Mouse (Mus musculus) telencephalon, adult 2 months (tissue): Measurements from ENCODE around the gene Dock11.

Experiments
- DNase-seq: peaks from one replicate; pipeline ENCODE4 v3.0.0-alpha.2; 2011; ENCODE audit warnings: low read depth, low spot score

The Dock11 gene

DNA sequence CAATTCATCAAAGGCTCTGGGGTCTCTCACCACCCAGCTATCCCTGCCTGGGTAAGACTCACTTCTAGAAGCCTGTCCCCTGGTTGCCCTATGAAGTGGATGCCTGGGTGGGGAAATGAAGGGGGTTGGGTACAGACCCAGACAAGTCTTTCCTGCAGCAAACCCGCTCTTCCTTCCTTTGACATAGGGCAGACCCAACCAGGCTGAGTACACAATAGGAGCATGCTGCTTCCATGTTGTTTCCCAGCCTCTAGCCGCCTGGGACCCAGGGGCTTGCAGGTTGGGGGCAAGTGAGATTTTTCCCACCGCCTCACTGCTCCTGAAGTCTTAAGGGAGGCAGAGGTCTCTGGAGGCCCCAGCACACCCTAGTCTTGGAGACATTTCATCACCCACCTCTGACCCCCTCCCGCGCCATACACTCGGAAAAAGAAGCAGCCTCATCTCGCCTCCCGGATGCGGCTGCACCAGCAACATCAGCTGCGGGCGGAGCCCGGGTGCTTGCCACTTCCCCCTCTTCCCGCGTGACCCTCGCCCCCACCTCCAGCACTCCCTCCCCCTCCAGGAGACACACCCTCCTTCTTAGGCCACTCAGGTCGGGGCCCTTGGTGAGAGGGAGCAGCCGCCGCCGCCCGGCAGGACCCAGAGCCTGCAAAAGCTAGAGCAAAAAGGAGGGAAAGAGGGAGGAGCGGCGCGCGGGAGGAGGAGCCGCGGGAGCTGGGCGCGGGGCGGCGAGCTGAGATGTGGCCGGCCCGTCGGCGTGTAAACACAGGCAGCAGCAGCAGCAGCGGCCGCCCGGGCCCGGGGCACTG is at the start of gene Dock11:
Dock11 (plus strand) TSS at position 746 of the 809 bp plus-strand sequence.
- DNase-seq, result no peak

DNA sequence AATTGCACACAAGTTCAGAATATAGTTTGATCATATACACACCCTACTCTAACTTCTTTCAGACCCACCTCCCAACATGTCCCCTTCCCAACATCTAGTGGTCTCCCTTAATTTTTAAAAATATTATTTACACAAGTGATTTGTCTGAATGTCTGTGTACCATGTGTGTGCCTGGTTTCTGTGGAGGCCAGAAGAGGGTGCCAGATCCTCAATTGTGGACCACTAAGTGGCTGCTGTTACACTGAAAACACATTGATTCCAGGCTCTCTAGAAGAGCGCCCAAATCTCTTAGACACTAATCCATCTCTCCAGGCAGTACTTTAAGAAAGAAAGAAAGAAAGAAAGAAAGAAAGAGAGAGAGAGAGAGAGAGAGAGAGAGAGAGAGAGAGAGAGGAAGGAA is 8.9 kb upstream of the Dock11 start:
- no peak for DNase-seq

- no peak for DNase-seq
Measured at GRCm38 (mm10) chrX:35888945-35889799, 540 bp downstream of the Dock11 start.

GRCm38 (mm10) chrX:35889800-35890106 is 1.1 kb downstream of the Dock11 start:
- DNase-seq, result no peak

- no peak for DNase-seq
Measured at GRCm38 (mm10) chrX:35891534-35892125, 3.0 kb downstream of the Dock11 start.

DNA sequence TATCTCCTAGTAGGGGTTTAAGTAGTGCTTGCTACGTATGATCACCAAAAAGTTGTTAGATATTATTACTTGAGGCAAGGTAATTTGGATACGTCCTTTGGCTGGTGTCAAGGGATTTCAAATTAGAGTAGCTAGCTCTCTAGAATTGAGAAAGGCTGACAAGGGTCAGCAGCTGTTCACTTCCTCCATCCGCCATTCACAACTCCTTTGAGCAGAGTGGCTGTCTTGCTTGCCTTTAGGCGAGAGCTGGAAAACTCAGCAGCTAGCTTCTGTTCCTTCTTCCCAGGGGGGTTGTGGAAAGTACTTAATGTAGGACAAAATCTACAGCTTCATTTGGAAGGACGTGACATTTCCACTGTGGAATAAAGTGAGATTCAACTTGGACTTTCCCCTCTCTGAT is 3.7 kb downstream of the Dock11 start:
- no peak for DNase-seq

- no peak for DNase-seq
Measured at GRCm38 (mm10) chrX:35897648-35898500, 9.2 kb downstream of the Dock11 start.

GRCm38 (mm10) chrX:35898501-35898766 is 9.8 kb downstream of the Dock11 start:
- no peak for DNase-seq

DNA sequence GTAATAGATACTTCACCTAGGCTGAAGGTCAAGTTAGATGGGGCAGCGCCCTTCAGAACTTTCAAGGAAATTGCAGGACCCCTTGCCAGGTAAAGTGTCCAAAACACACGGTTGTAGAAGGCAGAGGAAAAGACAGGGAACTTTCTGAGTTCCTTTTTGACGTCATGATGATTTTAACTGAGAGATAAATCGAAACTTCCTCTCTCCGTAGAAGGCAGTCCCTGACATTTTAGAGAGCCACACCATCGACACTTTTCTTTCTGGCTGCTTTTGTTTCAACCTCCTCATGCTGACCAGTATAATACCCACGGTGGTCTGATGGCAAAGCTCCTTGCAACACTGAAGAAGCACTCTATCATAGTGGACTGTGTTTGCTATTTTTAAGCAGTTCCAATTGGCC is 15.7 kb downstream of the Dock11 start:
- DNase-seq, result no peak

GRCm38 (mm10) chrX:35906696-35907330 is 18.2 kb downstream of the Dock11 start:
- no peak for DNase-seq

DNA sequence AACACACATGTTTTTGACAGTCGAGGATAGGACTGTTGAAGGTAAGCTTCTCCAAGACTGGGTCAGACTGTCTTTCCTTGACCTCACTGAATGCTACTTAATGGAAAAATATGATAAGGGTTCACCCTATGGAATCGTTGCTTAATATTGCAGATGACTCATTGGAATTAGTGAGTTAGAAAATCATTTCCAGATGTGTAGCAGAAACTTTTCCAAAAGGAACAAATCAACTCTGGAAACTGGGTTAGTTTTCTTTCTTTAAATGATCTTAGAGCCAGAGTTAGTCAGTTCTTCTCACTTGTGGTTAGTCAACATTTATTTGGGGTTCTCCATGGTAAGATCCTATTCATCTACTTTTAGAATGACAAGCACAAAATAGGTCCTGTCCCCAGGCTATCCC is 30.9 kb downstream of the Dock11 start:
- no peak for DNase-seq

DNA sequence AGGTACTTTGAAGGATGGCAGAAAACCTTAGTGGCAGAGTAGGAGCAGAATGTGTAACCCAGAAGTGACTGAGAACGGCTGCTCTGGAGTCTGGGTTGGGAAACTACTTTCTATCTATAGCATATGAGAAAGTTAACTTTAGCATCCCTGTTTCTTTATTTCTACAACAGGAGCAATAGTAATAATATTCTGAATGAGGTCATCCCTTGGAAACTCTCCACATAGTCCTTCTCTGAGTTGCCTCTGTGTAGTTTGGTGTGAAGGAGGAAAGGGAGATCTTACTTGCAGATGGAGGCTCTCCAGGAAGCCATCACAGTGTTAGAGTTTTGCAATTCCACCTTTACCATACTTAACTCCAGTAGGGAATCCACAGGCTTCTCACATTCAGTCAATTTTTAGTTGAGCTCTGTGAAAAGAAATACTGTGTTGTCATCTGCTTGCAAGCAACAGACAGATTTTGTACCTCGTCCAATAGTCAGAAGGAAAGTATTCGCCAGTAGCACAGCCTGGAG is 31.5 kb downstream of the Dock11 start:
- DNase-seq, result no peak

- DNase-seq, result no peak
Measured at GRCm38 (mm10) chrX:35921922-35922321, 33.3 kb downstream of the Dock11 start.

DNA sequence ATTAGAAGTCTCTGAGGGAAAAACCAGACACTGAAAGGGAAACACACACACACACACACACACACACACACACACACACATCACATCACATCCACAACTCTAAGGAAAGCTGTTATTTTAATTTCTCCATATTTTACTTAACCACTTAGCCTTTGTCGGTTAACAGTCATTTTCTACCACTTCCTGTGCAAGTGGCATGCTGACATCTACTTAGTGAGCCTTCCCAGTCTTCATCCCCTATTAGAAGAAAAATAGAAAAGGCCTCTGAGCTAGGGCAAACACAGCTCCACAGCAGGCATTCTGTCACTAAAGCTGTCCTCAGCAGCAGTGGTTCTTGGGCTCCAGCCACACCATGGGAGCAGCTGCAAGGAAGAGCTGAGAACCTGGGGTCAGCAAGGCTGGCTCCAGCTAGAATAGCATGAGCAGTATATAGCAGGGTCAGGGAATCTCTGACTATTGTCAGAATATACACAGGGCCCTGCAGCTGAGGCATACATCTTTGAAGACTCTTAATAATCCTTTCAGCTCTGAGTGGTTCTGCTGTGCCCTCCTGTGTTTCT is 36.2 kb downstream of the Dock11 start:
- DNase-seq, result no peak

- DNase-seq, result no peak
Measured at GRCm38 (mm10) chrX:35930094-35930933, 41.7 kb downstream of the Dock11 start.

DNA sequence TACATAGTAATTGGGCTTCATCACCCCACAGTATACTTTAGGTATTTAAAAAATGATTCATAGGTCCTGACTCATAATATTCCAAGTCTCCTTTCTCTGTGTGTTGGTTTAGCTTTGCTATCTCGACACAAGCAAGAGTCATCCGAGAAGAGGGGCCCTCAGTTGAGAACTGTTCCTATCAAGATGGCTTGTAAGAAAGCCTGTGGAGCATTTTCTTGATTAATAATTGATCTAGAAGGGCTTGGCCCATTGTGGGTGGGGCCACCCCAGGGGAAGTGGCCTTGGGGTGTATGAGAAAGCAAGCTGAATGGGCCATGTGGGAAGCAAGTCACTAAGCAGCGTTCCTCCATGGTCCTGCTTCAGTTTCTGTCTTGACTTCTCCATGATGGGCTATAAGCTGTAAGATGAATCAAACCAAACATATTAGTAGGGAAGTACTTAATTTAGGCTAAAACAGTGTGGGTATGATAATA is 42.3 kb downstream of the Dock11 start:
- no peak for DNase-seq

DNA sequence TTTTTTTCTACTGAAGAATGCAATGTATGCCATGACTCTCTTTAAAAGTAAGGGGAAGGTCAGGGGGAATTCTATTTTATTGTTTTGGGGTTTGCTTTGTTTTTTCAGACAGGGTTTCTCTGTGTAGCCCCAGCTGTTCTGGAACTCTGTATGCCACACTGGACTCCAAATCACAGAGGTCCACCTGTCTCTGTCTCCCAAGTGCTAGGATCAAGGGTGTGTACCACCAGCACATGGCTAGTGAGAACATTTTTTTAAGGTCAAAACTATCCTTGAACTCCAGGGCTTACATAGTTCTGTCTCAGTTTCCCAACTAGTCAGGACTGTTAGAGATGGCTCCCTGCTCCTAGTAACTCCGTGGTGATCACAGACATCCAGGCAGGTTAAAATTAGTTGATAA is 43.3 kb downstream of the Dock11 start:
- DNase-seq, result no peak

GRCm38 (mm10) chrX:35932952-35933351 is 44.3 kb downstream of the Dock11 start:
- no peak for DNase-seq

GRCm38 (mm10) chrX:35938112-35938511 is 49.5 kb downstream of the Dock11 start:
- DNase-seq, result no peak

DNA sequence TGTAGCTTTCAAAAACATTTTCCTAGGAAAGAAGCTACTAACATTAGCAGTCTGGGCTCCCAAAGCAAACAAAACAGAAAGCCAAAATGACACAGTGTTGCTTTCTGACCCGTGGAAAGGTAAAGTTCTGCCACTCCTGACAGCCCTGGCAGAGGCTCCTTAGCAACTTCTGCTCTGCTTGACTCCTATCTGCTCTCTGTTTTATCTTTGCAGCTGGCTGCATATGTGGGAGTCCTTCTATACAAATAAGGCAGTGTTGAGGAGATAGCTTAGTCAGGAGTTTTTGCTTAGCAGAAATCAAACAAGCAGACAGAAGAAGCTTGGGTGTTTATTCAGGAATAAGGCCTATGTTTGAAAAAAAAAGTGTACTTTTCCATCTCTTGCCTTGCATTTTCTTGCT is 57.8 kb downstream of the Dock11 start:
- no peak for DNase-seq
